Mouse (Mus musculus) forebrain, embryonic 11.5 days (tissue): ENCODE data around the gene Lrba. TPM values are rescaled to one million over a fixed set of nuclear protein-coding genes. Genes with fewer than 3 reads are reported as not detected.

Experiments
- ATAC-seq: fragments of 200-750 bp; cut with Nextera tagmentation; replicated peaks from 2 replicates; pipeline ENCODE4 v1.8.0; 2017; ENCODE audit warnings: moderate TSS enrichment; ENCODE audit not compliant: low FRiP score
- DNase-seq: peaks from one replicate; pipeline ENCODE4 v3.0.0-alpha.2; 2017; ENCODE audit warnings: low spot score
- H3K27ac ChIP-seq: fragments of 300-500 bp; sonication (generic); 2 replicates; pipeline ENCODE4 v1.5.1; 2014; ENCODE audit warnings: low read depth, low read length
- H3K27me3 ChIP-seq: fragments of 300-500 bp; sonication (generic); 2 replicates; pipeline ENCODE4 v1.6.1; 2014; ENCODE audit warnings: mild to moderate bottlenecking, low read length, mixed read lengths; ENCODE audit not compliant: control insufficient read depth, insufficient read depth
- H3K36me3 ChIP-seq: fragments of 300-500 bp; sonication (generic); 2 replicates; pipeline ENCODE4 v1.6.1; 2014; ENCODE audit warnings: mild to moderate bottlenecking, low read length, moderate library complexity, mixed read lengths; ENCODE audit not compliant: control insufficient read depth, insufficient read depth
- H3K4me1 ChIP-seq: fragments of 300-500 bp; sonication (generic); replicated peaks from 2 replicates; pipeline ENCODE4 v1.6.1; 2014; ENCODE audit warnings: low read length, mixed read lengths; ENCODE audit not compliant: control insufficient read depth, insufficient read depth
- H3K4me2 ChIP-seq: fragments of 300-500 bp; sonication (generic); 2 replicates; pipeline ENCODE4 v1.6.1; 2014; ENCODE audit warnings: low read depth, mild to moderate bottlenecking, low read length, moderate library complexity, mixed read lengths; ENCODE audit not compliant: severe bottlenecking
- H3K4me3 ChIP-seq: fragments of 300-500 bp; sonication (generic); 2 replicates; pipeline ENCODE4 v1.5.1; 2014; ENCODE audit warnings: low read depth, low read length
- H3K9ac ChIP-seq: fragments of 300-500 bp; sonication (generic); 2 replicates; pipeline ENCODE4 v1.6.1; 2014; ENCODE audit warnings: low read length
- H3K9me3 ChIP-seq: fragments of 300-500 bp; sonication (generic); 2 replicates; pipeline ENCODE4 v1.6.1; 2016; ENCODE audit warnings: low read length, mixed read lengths; ENCODE audit not compliant: control insufficient read depth
- WGBS: fragments of 180-500 bp; shearing (Covaris S2); extraction: QIAGEN DNeasy Blood & Tissue Kit; methylation state at CpG from one replicate; pipeline ENCODE4 v1.1.7; 2014; 5-methylcytosine and 5-hydroxymethylcytosine counted together
- polyA plus RNA-seq: library from polyadenylated mRNA; unstranded; fragments of >200 nt; fragmentation: Nextera tagmentation; extraction: Ambion mirVana; gene quantifications from 2 replicates; pipeline ENCODE4 v1.2.1, GENCODE M21; 2014

The Lrba gene
- polyA plus RNA-seq, 1 experiment from 2014 or later: 4.3 TPM

DNA sequence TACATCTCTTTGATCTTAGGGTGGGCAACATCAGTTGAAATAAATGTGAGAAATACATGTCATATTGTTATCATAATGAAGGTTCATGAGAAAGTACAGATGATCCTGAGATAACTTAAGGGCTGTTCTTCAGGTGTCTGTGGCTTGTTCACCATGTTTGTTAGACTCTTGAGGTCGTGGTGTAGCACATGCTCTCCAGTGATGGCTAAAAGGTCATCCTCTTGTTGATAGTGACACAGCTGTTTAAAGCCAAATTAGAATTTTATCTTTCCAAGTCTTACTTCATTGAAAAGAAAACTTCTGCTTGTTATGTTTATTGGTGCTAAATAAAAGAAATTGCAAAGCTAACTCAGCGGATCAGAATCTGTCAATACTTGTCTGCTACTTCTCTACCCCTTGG, 147.0 kb downstream of the Lrba start:
- no peaks in the 10 kb centered on the region for H3K36me3 ChIP-seq
- no peaks in the 10 kb centered on the region for H3K27me3 ChIP-seq
- 70% methylated on average over 2 of the region's 2 CpGs for WGBS
- H3K4me1 ChIP-seq: no peaks in the 10 kb centered on the region
- no peak for DNase-seq
- H3K4me2 ChIP-seq: no peak overlapping the region
- no peak for ATAC-seq
- H3K9ac ChIP-seq: no peak overlapping the region
- H3K9me3 ChIP-seq: no peaks in the 10 kb centered on the region
- H3K27ac ChIP-seq: no peak overlapping the region
- H3K4me3 ChIP-seq: no peak overlapping the region

DNA sequence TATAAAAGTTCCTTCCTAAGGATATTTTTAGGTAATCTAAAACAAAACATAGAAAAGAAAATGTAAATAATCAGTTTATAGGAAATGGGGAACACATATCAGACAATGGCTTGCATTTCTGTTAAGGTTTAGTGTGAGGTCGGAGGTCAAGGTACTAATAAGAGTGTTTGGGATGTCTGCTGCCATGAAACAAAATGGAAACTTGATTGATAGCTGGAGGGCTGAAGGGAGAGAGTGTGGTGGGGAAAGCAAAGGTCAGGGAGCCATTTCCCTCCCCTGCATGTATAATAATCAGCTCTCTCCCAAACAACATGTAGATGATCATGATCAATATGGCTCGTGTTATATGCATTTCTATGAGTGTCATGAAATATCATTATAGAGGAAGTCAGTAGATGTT, 150.8 kb downstream of the Lrba start:
- 84% methylated on average over 2 of the region's 2 CpGs for WGBS
- ATAC-seq: no peak

DNA sequence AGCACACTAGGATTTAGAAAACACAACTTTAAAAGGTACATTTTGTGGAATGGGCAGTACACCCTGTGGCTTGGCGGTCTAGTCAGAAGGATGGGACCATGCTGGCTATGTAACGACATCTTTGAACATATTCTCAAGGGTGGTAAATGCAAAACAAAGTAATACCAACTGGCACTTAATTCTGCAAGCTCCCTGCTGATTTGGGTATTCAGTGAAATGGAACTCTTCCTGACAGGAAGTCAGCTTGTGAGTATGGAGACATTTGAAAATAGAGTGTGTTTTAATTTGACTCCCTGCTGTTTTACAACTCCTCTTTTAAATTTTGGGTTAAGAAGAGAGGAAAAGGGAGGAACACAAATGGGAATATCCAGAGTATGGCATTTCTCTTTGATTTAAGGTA, 158.1 kb downstream of the Lrba start:
- no peaks in the 10 kb centered on the region for H3K9me3 ChIP-seq
- H3K36me3 ChIP-seq: no peaks in the 10 kb centered on the region
- 27% methylated on average over 2 of the region's 2 CpGs for WGBS
- H3K4me2 ChIP-seq: no peak overlapping the region
- H3K9ac ChIP-seq: no peak overlapping the region
- H3K4me1 ChIP-seq: no peaks in the 10 kb centered on the region
- H3K4me3 ChIP-seq: no peak overlapping the region
- H3K27me3 ChIP-seq: no peaks in the 10 kb centered on the region
- no peak for DNase-seq
- no peak overlapping the region for H3K27ac ChIP-seq
- no peak for ATAC-seq

More for the DNA sequence above, 150.8 kb downstream of the Lrba start:
- no peaks in the 10 kb centered on the region for H3K36me3 ChIP-seq
- H3K27ac ChIP-seq: no peak overlapping the region
- no peak overlapping the region for H3K4me2 ChIP-seq
- H3K27me3 ChIP-seq: no peaks in the 10 kb centered on the region
- no peak overlapping the region for H3K4me3 ChIP-seq
- DNase-seq: no peak
- no peaks in the 10 kb centered on the region for H3K9me3 ChIP-seq
- H3K4me1 ChIP-seq: no peaks in the 10 kb centered on the region
- H3K9ac ChIP-seq: no peak overlapping the region

DNA sequence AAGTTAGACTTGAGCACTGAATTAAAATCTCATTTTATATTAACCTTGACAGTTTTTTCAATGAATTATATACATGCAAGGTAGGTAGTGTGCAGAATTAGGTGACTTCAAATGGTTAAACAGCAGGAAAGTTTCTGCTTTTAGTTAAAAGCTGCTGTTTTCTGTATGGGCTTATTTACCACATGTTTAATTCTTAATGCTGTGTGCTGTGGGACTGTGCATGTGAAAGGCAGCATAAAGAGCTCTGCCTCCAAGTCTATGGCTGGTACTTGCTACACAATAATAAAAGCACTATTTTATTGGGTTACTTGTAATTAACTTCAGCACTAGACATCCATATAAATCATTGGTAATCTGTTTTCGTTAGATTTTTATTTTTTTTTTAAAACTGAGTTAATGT, 160.6 kb downstream of the Lrba start:
- H3K36me3 ChIP-seq: no peaks in the 10 kb centered on the region
- H3K4me1 ChIP-seq: no peaks in the 10 kb centered on the region
- no peak overlapping the region for H3K9ac ChIP-seq
- ATAC-seq: no peak
- H3K4me2 ChIP-seq: no peak overlapping the region
- no peak overlapping the region for H3K4me3 ChIP-seq
- no peaks in the 10 kb centered on the region for H3K9me3 ChIP-seq
- H3K27ac ChIP-seq: no peak overlapping the region
- H3K27me3 ChIP-seq: no peaks in the 10 kb centered on the region
- no peak for DNase-seq
- 92% methylated on average over 1 of the region's 1 CpGs for WGBS

DNA sequence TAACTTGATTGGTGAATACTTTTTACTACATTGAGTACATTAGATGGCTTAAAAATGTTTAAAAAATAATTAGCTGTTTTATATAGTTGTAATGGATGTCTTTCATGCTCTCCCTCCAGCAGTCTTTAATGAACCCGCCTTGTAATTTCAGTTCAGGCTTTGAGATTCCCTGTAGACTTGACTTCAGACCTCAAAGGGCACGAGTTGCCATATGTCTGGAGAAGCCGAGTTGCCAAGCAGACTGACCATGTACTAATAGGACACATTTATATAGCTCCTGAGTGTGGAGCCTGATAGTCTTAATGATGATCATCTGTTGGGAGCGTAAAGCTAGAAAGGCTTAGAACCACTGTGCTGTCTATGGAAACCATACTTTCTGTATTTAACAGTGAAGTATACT, 161.8 kb downstream of the Lrba start:
- no peak overlapping the region for H3K9ac ChIP-seq
- H3K27me3 ChIP-seq: no peaks in the 10 kb centered on the region
- H3K4me2 ChIP-seq: no peak overlapping the region
- no peak for ATAC-seq
- H3K4me3 ChIP-seq: no peak overlapping the region
- WGBS: 76% methylated on average over 4 of the region's 4 CpGs
- H3K4me1 ChIP-seq: no peaks in the 10 kb centered on the region
- H3K36me3 ChIP-seq: no peaks in the 10 kb centered on the region
- no peaks in the 10 kb centered on the region for H3K9me3 ChIP-seq
- no peak overlapping the region for H3K27ac ChIP-seq
- no peak for DNase-seq

DNA sequence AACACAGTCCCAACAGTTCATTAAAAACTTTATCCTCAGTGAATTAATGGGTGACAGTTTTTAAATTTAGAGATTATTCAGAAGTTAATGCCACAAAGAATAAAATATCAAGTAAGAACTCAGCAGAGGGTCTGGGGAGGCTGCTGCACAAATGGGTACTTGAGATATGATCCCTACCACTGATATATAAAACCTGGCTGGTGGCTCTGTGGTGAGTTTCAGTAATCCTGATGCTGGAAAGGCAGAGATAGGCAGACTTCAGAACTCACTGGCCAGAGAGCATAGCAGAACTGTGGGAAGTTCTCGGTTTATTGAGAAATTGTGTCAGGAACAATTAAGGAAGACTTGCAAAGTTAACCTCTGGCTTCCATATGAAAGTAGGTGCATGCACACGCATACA, 199.3 kb downstream of the Lrba start:
- Histone ChIP-seq H3K4me3 (no peak overlapping the region), H3K9me3 (no peaks in the 10 kb centered on the region), H3K4me1 (no peaks in the 10 kb centered on the region), H3K27me3 (no peaks in the 10 kb centered on the region), H3K9ac (no peak overlapping the region), H3K27ac (no peak overlapping the region), H3K36me3 (no peaks in the 10 kb centered on the region), H3K4me2 (no peak overlapping the region)
- 96% methylated on average over 2 of the region's 2 CpGs for WGBS
- DNase-seq (no peak), ATAC-seq (no peak)

DNA sequence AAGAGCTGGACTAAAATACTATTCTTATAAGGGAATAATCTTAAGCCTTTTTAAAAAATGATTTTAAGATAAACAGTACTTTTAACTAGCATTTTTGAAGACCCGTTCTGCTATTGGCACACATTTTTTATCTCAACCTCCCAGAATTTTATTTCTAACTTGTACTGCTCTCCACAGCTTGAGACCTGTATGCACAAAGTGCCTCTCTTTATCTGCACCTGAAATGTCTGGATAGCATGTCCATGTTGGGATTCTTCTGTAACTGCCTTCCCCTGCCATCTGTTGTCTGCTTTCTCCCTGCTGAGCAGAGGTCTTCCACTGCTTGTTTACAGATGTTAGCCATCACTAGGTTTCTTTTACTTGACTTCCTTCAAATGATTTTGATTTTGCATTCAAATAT, 202.3 kb downstream of the Lrba start:
- no peak overlapping the region for H3K27ac ChIP-seq
- no peak overlapping the region for H3K4me2 ChIP-seq
- 90% methylated on average over 1 of the region's 1 CpGs for WGBS
- H3K9me3 ChIP-seq: no peaks in the 10 kb centered on the region
- DNase-seq (no peak), ATAC-seq (no peak)
- no peaks in the 10 kb centered on the region for H3K27me3 ChIP-seq
- H3K4me3 ChIP-seq: no peak overlapping the region
- H3K36me3 ChIP-seq: no peaks in the 10 kb centered on the region
- no peak overlapping the region for H3K9ac ChIP-seq
- no peaks in the 10 kb centered on the region for H3K4me1 ChIP-seq

DNA sequence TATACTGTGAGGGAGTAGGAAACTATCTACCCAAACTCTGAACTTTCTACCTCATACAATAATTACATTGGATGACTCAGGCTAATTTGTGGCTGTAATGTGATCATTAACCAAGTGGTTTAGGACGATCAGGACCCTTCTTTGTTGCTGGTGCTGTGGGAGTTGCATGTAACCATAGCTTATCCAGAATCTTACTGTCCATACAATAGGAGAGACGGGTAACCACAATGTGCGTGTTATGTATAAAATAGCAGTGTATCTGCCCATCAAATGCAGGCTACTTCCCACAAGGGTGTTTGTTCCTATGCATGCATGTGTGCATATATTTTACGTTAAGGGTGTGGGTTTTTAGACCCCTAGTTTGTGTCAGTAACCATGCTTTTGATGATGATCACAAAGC, 219.0 kb downstream of the Lrba start:
- DNase-seq (no peak), ATAC-seq (no peak)
- WGBS: 83% methylated on average over 4 of the region's 4 CpGs
- Histone ChIP-seq H3K4me2 (no peak overlapping the region), H3K27ac (no peak overlapping the region), H3K4me1 (no peaks in the 10 kb centered on the region), H3K27me3 (no peaks in the 10 kb centered on the region; the same call in 1 of the 2 replicates), H3K36me3 (no peaks in the 10 kb centered on the region), H3K9me3 (no peaks in the 10 kb centered on the region), H3K9ac (no peak overlapping the region), H3K4me3 (no peak overlapping the region)

DNA sequence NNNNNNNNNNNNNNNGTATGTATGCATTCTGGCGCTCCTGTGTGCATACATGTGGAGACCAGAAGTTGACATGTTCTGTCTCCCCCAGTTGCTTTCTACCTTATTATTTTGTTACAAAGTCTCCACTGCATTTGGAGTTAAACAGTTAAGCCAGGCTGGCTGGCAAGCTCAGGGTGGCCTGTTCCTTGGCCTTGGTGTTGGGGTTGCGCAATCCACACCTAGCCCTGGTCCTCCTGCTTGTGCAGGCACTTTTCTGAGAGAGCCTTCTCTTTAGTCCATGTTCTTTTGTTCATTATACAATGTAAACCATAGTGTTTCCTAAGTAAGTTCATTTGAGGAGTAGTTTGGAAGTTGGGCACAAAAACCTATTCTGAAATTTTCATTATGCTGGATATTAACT, 226.7 kb downstream of the Lrba start:
- Histone ChIP-seq H3K9ac (no peak overlapping the region), H3K36me3 (no peaks in the 10 kb centered on the region), H3K9me3 (no peaks in the 10 kb centered on the region), H3K27ac (no peak overlapping the region), H3K4me3 (no peak overlapping the region), H3K4me2 (no peak overlapping the region), H3K4me1 (no peaks in the 10 kb centered on the region), H3K27me3 (no peaks in the 10 kb centered on the region; the same call in 1 of the 2 replicates)
- DNase-seq: no peak
- no peak for ATAC-seq
- WGBS: 100% methylated on average over 2 of the region's 2 CpGs
